21 mouse cellular contexts compared by ENCODE assay signal in the genomic region with DNA sequence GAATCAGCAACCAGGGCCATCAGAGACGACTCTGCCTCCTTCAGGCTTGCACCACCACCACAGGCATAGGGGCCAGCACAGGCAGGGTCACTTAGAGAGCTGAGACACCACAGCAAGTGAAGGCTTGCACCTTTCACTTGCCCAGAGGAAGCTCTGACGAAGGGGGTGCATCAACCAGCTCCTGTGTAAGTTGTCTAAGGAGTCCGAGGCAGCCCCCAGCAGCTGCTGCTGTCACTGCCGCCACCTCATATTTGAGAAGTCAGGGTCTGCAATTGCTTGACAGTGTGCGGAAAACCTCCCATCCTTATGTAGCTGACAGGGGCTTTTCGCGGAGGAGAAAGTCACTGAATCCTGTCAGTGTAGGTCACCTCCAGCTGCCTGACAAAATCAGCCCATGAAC. TPM values are rescaled to one million over a fixed set of nuclear protein-coding genes. Genes with fewer than 3 reads are reported as not detected.
"Had no signal": no experiment of that assay in that cellular context is flagged by ENCODE, and none has a peak within 500 bp of the region (broad histone marks: within the 10 kb centered on the region; RNA-seq: fewer than 3 reads in every experiment).

No protein-coding gene starts in this region.

- DNase-seq: lung, adult 18-20 months; lung, embryonic 14.5 days; lung, postnatal 10 days; lung, postnatal 4 days; midbrain, embryonic 14.5 days; retina, postnatal 1 day; right cerebral cortex, adult 18-20 months; right cerebral cortex, postnatal 25 days; right cerebral cortex, postnatal 4 days; spleen, adult 18-20 months; thymus, adult 18-20 months; thymus, postnatal 14 days; thymus, postnatal 36 days had no signal

- H3K4me1 ChIP-seq: midbrain, embryonic 10.5 days; midbrain, embryonic 12.5 days; neural tube, embryonic 13.5 days; neural tube, embryonic 15.5 days had no signal

- H3K27ac ChIP-seq: midbrain, embryonic 10.5 days; midbrain, embryonic 12.5 days; neural tube, embryonic 13.5 days; neural tube, embryonic 15.5 days had no signal

- H3K4me2 ChIP-seq: lung, embryonic 14.5 days; midbrain, embryonic 12.5 days; neural tube, embryonic 13.5 days; neural tube, embryonic 15.5 days had no signal

- H3K36me3 ChIP-seq: midbrain, embryonic 12.5 days; neural tube, embryonic 15.5 days had no signal

- H3K9ac ChIP-seq: lung, embryonic 14.5 days; midbrain, embryonic 12.5 days; neural tube, embryonic 13.5 days; neural tube, embryonic 15.5 days had no signal

- ATAC-seq: midbrain, embryonic 16.5 days had no signal

- H3K27me3 ChIP-seq: midbrain, embryonic 12.5 days; neural tube, embryonic 13.5 days; neural tube, embryonic 15.5 days had no signal

- H3K9me3 ChIP-seq: midbrain, embryonic 10.5 days; midbrain, embryonic 12.5 days; neural tube, embryonic 13.5 days; neural tube, embryonic 15.5 days had no signal

- H3K4me3 ChIP-seq: midbrain, embryonic 10.5 days; midbrain, embryonic 12.5 days; myocyte; neural tube, embryonic 13.5 days; neural tube, embryonic 15.5 days had no signal

RNA-seq across cellular contexts. Expression of a gene that starts 24.1 kb away (rescaled TPM):
- total RNA-seq: megakaryocyte-erythroid progenitor cell, adult 5-6 weeks had no signal
- polyA plus RNA-seq: midbrain, embryonic 10.5 days; midbrain, embryonic 16.5 days; myocyte; neural tube, embryonic 11.5 days; neural tube, embryonic 13.5 days had no signal
